In genomic region chr12:111275150-111275841, GRCm38 (mm10) we compare ENCODE assay signal across 9 mouse cellular contexts. TPM values are rescaled to one million over a fixed set of nuclear protein-coding genes. Genes with fewer than 3 reads are reported as not detected.
A peak's percentile ranks its signal among the peaks of the same experiment; 100 is the strongest.
DNase-seq lines count a peak whose midpoint lies in the region; ATAC-seq lines count a peak whose summit lies in the region.
"Had no signal": no experiment of that assay in that cellular context is flagged by ENCODE, and none has a peak within 500 bp of the region (broad histone marks: within the 10 kb centered on the region; RNA-seq: fewer than 3 reads in every experiment).

No protein-coding gene starts in this region.

- no peak for ATAC-seq in heart, embryonic 16.5 days (replicated peaks; ENCODE audit: extremely low read depth, insufficient read depth, low FRiP score)
- ATAC-seq in forebrain, embryonic 15.5 days (replicated peaks) = no peak
- no peak for ATAC-seq in liver, embryonic 16.5 days (ENCODE audit: low read depth)
- ATAC-seq: Patski had no signal

- H3K9ac ChIP-seq in heart, embryonic 16.5 days (ENCODE audit: low read length) = peak overlapping the region; percentile 69
- peak overlapping the region; percentile 43 for H3K9ac ChIP-seq in forebrain, embryonic 15.5 days (replicated peaks)
- no peak overlapping the region for H3K9ac ChIP-seq in liver, embryonic 16.5 days (ENCODE audit: low read depth, low read length)

- DNase-seq in heart, adult 9 months (ENCODE audit: low spot score in 2 of 2) = no peak
- peak; percentile 85 for DNase-seq in adrenal gland, adult 2 months
- no peak for DNase-seq in frontal cortex, postnatal 25 days (ENCODE audit: low spot score in 2 of 2)
- DNase-seq in layer of hippocampus, adult 18-20 months (ENCODE audit: low spot score in 2 of 2) = no peak
- no peak for DNase-seq in cerebellum, adult 11-12 months

- H3K4me3 ChIP-seq in heart, embryonic 16.5 days (ENCODE audit: low read length) = peak overlapping the region; percentile 59
- H3K4me3 ChIP-seq in forebrain, embryonic 15.5 days = peak overlapping the region; percentile 48
- peak overlapping the region; percentile 38 for H3K4me3 ChIP-seq in liver, embryonic 16.5 days (ENCODE audit: low read depth, low read length)

- WGBS in heart, embryonic 16.5 days = 2% methylated on average over 54 of the region's 58 CpGs
- WGBS in forebrain, embryonic 15.5 days = 2% methylated on average over 58 of the region's 58 CpGs
- 1% methylated on average over 58 of the region's 58 CpGs for WGBS in liver, embryonic 16.5 days (ENCODE audit: insufficient replicate concordance)

- no peak overlapping the region for H3K27ac ChIP-seq in heart, embryonic 16.5 days (ENCODE audit: low read length)
- no peak overlapping the region for H3K27ac ChIP-seq in forebrain, embryonic 15.5 days (replicated peaks)
- H3K27ac ChIP-seq in liver, embryonic 16.5 days (ENCODE audit: low read length) = no peak overlapping the region

- peaks cover 3% of the 10 kb centered on the region; the same call in 1 of the 2 replicates for H3K9me3 ChIP-seq in heart, embryonic 16.5 days (replicated peaks; ENCODE audit: control insufficient read depth, low read length)
- H3K9me3 ChIP-seq in forebrain, embryonic 15.5 days = no peaks in the 10 kb centered on the region
- no peaks in the 10 kb centered on the region for H3K9me3 ChIP-seq in liver, embryonic 16.5 days (replicated peaks; ENCODE audit: control insufficient read depth, low read length)

- peaks cover 26% of the 10 kb centered on the region for H3K4me1 ChIP-seq in heart, embryonic 16.5 days (ENCODE audit: control insufficient read depth, insufficient read depth, low read length)
- H3K4me1 ChIP-seq in forebrain, embryonic 15.5 days = peaks cover 20% of the 10 kb centered on the region
- peaks cover 20% of the 10 kb centered on the region for H3K4me1 ChIP-seq in liver, embryonic 16.5 days (ENCODE audit: control insufficient read depth, low read depth, low read length)

- H3K27me3 ChIP-seq in heart, embryonic 16.5 days (ENCODE audit: control insufficient read depth, insufficient read depth, low read length) = peaks cover 70% of the 10 kb centered on the region
- H3K27me3 ChIP-seq in forebrain, embryonic 15.5 days = peaks cover 74% of the 10 kb centered on the region
- peaks cover 71% of the 10 kb centered on the region for H3K27me3 ChIP-seq in liver, embryonic 16.5 days (ENCODE audit: control insufficient read depth, insufficient read depth, low read depth, low read length)
- H3K27me3 ChIP-seq: Patski had no signal

- no peaks in the 10 kb centered on the region for H3K36me3 ChIP-seq in heart, embryonic 16.5 days (ENCODE audit: control insufficient read depth, insufficient read depth)
- H3K36me3 ChIP-seq in forebrain, embryonic 15.5 days = no peaks in the 10 kb centered on the region
- H3K36me3 ChIP-seq in liver, embryonic 16.5 days (ENCODE audit: control insufficient read depth, insufficient read depth) = no peaks in the 10 kb centered on the region

- H3K4me2 ChIP-seq in heart, embryonic 16.5 days (ENCODE audit: low read depth, low read length) = peak overlapping the region; percentile 77
- peak overlapping the region; percentile 70 for H3K4me2 ChIP-seq in forebrain, embryonic 15.5 days (replicated peaks)
- peak overlapping the region; percentile 53 for H3K4me2 ChIP-seq in liver, embryonic 16.5 days (ENCODE audit: low read depth, low read length)

RNA-seq across cellular contexts. Expression of gene Amn, which starts 4.4 kb away (rescaled TPM):
- polyA plus RNA-seq in heart, embryonic 16.5 days (2015; fragmentation: Nextera tagmentation; extraction: Ambion mirVana) = 1.8 and 2.4 TPM in 2 replicates
- not detected for total RNA-seq in adrenal gland, adult 2 months (2021)
- polyA plus RNA-seq in adrenal gland, adult 2 months (2012; rRNA removed) = 0.17 and 0.62 TPM in 2 replicates
- polyA plus RNA-seq in forebrain, embryonic 15.5 days (2015; fragmentation: Nextera tagmentation; extraction: Ambion mirVana) = 5.0 and 6.4 TPM in 2 replicates
- polyA plus RNA-seq in liver, embryonic 16.5 days (2015; fragmentation: Nextera tagmentation; extraction: Ambion mirVana) = 1.3 and 2.2 TPM in 2 replicates
- total RNA-seq in layer of hippocampus, adult 18-20 months (2021) = 1 to 10 TPM; 3.3 to 4.6 TPM
